Mouse (Mus musculus) brown adipose tissue, adult 24 weeks (tissue): Measurements from ENCODE around the gene Smpdl3b. TPM values are rescaled to one million over a fixed set of nuclear protein-coding genes. Genes with fewer than 3 reads are reported as not detected.
"Not testable (repeated sequence)": the region's sequence is repeated elsewhere in the genome, so short reads cannot be mapped to it uniquely, and the experiment has no call there.

Experiments
- H3K27ac ChIP-seq: fragments of 200-500 bp; replicated peaks from 2 replicates; pipeline ENCODE4 v1.5.1; 2012; ENCODE audit warnings: low read depth, mild to moderate bottlenecking, low read length
- H3K4me1 ChIP-seq: fragments of 200-500 bp; 2 replicates; pipeline ENCODE4 v1.6.1; 2012; ENCODE audit warnings: low read length, mixed read lengths; ENCODE audit not compliant: control insufficient read depth, insufficient read depth, insufficient read length
- H3K4me3 ChIP-seq: fragments of 200-500 bp; 2 replicates; pipeline ENCODE4 v1.5.1; 2012; ENCODE audit warnings: low read depth, mild to moderate bottlenecking, low read length, moderate library complexity; ENCODE audit not compliant: insufficient read depth
- polyA plus RNA-seq: library from polyadenylated mRNA; stranded (reverse); fragments of >200 nt; gene quantifications from 2 replicates; pipeline ENCODE4 v1.2.4, GENCODE M21; 2012; ENCODE audit not compliant: missing spikeins, insufficient read depth, insufficient read length

Gene Smpdl3b
- polyA plus RNA-seq, 1 experiment: not detected

- H3K4me1 ChIP-seq: peaks cover 7% of the 10 kb centered on the region; the same call in 1 of the 2 replicates
- H3K27ac ChIP-seq: peak overlapping the region; percentile 64
- peak overlapping the region; percentile 69 for H3K4me3 ChIP-seq
Observed at GRCm38 (mm10) chr4:132795171-132795570, 38.1 kb upstream of the Smpdl3b start.

- Histone ChIP-seq H3K4me1 (peaks cover 7% of the 10 kb centered on the region; the same call in 1 of the 2 replicates), H3K4me3 (peak overlapping the region; percentile 69), H3K27ac (peak overlapping the region; percentile 64)
Observed at GRCm38 (mm10) chr4:132794760-132795159, 37.7 kb upstream of the Smpdl3b start.

- Histone ChIP-seq H3K27ac (peak overlapping the region; percentile 81), H3K4me3 (peak overlapping the region; percentile 69), H3K4me1 (peaks cover 7% of the 10 kb centered on the region; the same call in 1 of the 2 replicates)
Observed at GRCm38 (mm10) chr4:132794028-132794427, 37.0 kb upstream of the Smpdl3b start.

GRCm38 (mm10) chr4:132793322-132794004, 36.4 kb upstream of the Smpdl3b start:
- not testable (repeated sequence) for H3K4me1 ChIP-seq
- H3K4me3 ChIP-seq: peak overlapping the region; percentile 69

GRCm38 (mm10) chr4:132789731-132790130, 32.7 kb upstream of the Smpdl3b start:
- Histone ChIP-seq H3K4me1 (0 out of 2 replicates have a peak, but pooled peaks cover 2% of the 10 kb centered on the region), H3K27ac (no peak overlapping the region), H3K4me3 (no peak overlapping the region)

More at GRCm38 (mm10) chr4:132793322-132794004, 36.4 kb upstream of the Smpdl3b start:
- peak overlapping the region; percentile 81; the same call in 1 of the 2 replicates for H3K27ac ChIP-seq

GRCm38 (mm10) chr4:132785228-132785627, 28.2 kb upstream of the Smpdl3b start:
- H3K27ac ChIP-seq: no peak overlapping the region
- H3K4me3 ChIP-seq: no peak overlapping the region
- no peaks in the 10 kb centered on the region for H3K4me1 ChIP-seq

GRCm38 (mm10) chr4:132783732-132784131, 26.7 kb upstream of the Smpdl3b start:
- Histone ChIP-seq H3K4me3 (no peak overlapping the region), H3K4me1 (no peaks in the 10 kb centered on the region), H3K27ac (no peak overlapping the region)

- H3K4me3 ChIP-seq: no peak overlapping the region
- no peaks in the 10 kb centered on the region for H3K4me1 ChIP-seq
- no peak overlapping the region for H3K27ac ChIP-seq
Observed at GRCm38 (mm10) chr4:132780288-132780687, 23.2 kb upstream of the Smpdl3b start.

GRCm38 (mm10) chr4:132778562-132779201, 21.6 kb upstream of the Smpdl3b start:
- Histone ChIP-seq H3K4me1 (no peaks in the 10 kb centered on the region), H3K27ac (0 out of 2 replicates have a peak overlapping the region, but pooled peaks have one; percentile 5)

GRCm38 (mm10) chr4:132776764-132777163, 19.7 kb upstream of the Smpdl3b start:
- no peak overlapping the region for H3K27ac ChIP-seq
- H3K4me1 ChIP-seq: no peaks in the 10 kb centered on the region
- no peak overlapping the region for H3K4me3 ChIP-seq

More at GRCm38 (mm10) chr4:132778562-132779201, 21.6 kb upstream of the Smpdl3b start:
- H3K4me3 ChIP-seq: no peak overlapping the region

GRCm38 (mm10) chr4:132774905-132775304, 17.9 kb upstream of the Smpdl3b start:
- H3K4me1 ChIP-seq: no peaks in the 10 kb centered on the region
- H3K4me3 ChIP-seq: no peak overlapping the region
- no peak overlapping the region for H3K27ac ChIP-seq

- Histone ChIP-seq H3K4me1 (0 out of 2 replicates have a peak, but pooled peaks cover 3% of the 10 kb centered on the region), H3K4me3 (no peak overlapping the region), H3K27ac (no peak overlapping the region)
Observed at GRCm38 (mm10) chr4:132771776-132772175, 14.7 kb upstream of the Smpdl3b start.

GRCm38 (mm10) chr4:132767914-132768876, 11.1 kb upstream of the Smpdl3b start, which contains the start of gene Rpa2:
Gene Rpa2 (plus strand): TSS chr4:132768332.
- H3K27ac ChIP-seq: no peak within 1 kb of the TSS
- peak within 1 kb of the TSS; percentile 77 for H3K4me3 ChIP-seq

GRCm38 (mm10) chr4:132763125-132763524, 6.1 kb upstream of the Smpdl3b start:
- H3K4me1 ChIP-seq, H3K27ac ChIP-seq, H3K4me3 ChIP-seq: not testable (repeated sequence)

More at GRCm38 (mm10) chr4:132767914-132768876, 11.1 kb upstream of the Smpdl3b start, which contains the start of gene Rpa2:
- 0 out of 2 replicates have a peak, but pooled peaks cover 3% of the 10 kb centered on the region for H3K4me1 ChIP-seq
